Mouse (Mus musculus): Measurements from ENCODE around the gene Itih2.

Gene Itih2

DNA sequence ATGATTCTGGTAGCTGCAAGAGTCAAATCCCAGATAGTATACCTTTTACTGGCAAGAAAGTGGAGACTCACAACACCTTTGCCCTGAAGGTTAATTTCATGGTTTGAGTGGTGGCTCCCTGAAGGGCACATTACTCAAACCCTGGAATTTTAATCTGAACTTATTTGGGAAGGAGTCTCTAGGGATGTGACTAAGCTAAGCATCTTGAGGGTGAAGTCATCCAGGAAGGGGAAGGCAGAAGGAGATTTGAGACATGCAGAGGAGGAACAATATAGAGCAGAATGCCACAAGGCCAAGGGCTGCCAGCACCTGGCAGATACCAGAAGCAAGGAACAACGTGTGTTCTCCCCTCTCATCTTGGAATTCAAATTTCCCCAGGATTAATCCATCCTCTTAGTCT, 12.4 kb downstream of the Itih2 start:
- DNase-seq (ENCODE audit: low spot score in 2 of 2), result no peak

DNA sequence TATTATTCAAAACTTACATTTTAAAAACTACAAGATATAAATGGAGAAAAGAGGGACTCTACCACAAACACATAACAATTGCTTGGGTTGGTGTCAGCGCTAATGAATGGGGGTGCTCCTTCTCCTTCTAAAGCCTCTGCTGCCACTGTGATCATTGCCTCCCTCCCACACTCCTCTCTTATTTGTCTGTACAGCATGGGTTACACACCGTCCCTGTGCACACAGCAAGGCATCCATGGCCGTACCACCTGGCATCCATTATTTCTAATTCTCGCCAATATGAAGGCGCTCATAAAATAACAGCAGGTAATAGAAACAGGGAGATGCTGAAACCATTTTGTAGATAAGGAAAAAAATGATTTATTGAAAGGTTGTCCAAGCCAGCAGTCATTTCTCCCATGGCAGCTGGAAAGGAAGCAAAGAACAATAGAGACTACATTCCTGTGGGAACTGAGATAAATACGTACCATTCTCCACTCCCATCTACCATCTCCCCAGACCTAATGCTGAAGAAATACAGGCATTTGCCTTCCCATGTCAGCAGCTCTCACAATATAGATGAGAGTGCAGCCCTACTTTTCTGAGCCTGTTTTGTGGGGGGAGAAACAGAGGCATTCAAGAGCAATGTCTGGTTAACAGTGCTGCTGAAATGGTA, 22.5 kb downstream of the Itih2 start:
- DNase-seq (ENCODE audit: low spot score in 2 of 2), result no peak

DNA sequence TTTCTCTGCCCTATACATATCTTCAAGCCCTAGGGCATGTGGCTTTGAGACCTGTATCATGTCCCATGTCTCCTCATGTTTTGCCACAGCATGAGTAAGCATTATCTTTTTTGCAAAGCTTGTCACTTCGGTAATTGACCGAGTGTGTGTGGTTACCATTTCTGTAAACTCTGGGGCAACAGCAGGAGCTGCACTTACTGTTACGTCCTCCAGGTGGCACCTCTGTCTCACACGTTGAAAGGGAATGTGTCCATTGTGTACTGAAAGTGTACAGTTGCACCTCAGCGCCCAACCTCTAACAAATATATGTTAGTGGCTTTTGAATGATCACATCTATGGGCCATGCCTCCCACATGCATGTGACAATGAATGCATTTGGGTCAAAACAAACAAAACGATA, 30.0 kb downstream of the Itih2 start:
- DNase-seq (ENCODE audit: low spot score in 2 of 2), result peak in 1 of 2 experiments; percentile 57

DNA sequence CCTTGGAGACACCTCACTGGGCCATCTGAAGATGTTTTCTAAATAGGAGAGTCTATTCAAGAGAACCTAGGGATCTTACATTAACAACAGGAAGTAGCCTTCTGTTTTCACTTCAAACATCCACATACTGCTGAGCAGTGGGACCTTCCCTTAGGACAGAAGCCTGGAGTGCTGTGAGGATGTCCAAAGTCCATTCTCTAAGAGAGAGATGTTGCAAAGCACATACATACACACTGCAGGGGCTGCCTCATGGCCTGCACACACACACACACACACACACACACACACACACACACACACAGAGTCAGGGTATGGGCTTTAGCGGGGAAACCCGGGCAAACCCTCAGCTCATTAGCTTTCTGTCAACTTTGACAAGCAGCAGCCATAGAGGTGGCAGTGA, 30.7 kb downstream of the Itih2 start:
- DNase-seq (ENCODE audit: low spot score in 2 of 2), result no peak

DNA sequence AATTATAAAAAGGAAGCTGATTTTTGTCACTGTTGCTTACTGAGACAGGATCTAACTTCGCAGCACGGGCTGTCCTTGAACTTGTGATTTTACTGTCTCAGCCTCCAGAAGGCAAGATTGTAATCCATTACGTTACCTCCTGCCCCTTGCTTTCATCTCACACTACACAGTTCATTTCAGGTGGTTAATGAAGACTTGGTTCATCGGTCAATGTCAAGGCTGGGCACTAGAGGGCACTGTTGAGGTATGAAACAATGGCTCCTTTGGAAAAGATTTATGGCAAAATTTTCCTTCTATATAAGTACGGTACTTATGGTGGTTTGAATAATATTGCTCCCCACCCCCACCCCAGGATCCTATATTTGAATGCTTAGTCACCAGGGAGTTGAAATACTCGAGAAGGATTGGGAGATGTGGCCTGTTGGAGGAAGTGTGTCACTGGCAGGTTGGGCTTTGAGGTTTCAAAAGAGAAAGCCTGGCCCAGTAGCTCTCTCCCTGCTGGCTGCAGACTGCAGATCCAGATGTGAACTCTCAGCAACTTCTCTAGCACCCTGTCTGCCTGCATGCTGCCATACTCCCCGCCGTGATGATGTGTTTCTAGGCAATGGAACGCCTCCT, 32.5 kb downstream of the Itih2 start:
- DNase-seq (ENCODE audit: low spot score in 2 of 2), result peak in 1 of 2 experiments; percentile 62

DNA sequence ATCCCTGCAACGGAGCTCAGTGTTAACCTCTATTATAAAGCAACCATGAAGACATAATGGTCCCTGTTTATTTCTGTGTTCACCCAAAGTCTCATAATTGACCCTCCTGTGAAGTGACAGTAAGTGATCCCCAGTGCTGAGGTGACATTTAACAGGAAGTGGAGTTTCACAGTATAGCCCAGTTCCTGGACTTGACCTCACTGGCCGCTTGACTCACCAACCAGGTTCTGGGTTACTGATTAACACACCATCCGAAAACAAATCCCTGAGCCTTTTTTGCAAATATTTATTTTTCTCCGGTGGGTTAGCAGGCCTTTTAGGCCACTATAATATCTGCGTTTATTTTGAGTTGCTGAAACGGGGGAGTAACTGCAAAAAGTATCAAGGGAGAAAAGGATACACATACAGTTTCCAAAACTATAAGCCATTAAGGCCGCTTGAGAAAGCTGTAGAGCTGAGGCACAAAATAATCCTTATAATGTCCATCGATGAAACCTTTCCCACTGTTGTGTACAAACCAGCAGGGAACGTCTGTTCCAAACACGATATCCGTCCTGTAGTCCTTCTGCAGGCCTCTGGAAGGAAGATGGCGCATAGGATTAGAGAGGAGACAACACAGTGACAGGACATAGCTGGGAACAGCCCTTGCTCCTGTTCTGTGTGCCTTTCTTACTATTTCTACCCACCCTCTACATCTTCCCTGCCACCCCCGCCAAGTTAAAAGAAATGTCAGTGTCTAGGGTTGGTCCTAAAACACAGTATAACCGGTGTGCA, 36.7 kb downstream of the Itih2 start:
- DNase-seq (ENCODE audit: low spot score in 2 of 2), result no peak

DNA sequence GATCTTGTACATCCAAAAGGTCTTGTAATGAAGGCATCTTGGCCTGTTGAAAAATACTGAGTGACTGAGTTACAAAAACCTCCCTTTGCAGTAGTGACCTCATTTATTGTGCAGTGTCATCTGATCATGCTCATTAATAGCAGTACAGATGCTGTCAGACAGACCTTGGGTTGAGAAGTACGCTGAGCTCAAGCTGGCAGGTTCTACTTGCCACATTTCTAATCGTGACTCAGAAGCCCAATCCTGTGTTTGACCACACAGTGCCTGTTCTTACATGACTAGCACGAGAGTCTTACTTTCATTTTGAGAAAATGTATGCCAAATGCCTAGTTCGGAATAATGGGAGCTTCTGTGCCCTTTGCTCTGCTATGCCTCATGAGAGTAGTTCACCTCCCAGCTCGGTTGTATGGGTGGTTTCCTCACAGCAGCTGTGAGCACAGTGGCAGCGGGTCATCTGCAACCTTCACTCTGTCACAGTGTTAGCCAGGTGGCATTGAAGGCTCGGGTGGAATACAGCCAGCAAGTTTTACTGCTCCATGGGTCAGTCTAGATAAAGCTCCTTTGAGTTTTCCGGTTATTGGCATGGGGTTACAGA, 43.8 kb downstream of the Itih2 start:
- DNase-seq (ENCODE audit: low spot score in 2 of 2), result no peak

DNA sequence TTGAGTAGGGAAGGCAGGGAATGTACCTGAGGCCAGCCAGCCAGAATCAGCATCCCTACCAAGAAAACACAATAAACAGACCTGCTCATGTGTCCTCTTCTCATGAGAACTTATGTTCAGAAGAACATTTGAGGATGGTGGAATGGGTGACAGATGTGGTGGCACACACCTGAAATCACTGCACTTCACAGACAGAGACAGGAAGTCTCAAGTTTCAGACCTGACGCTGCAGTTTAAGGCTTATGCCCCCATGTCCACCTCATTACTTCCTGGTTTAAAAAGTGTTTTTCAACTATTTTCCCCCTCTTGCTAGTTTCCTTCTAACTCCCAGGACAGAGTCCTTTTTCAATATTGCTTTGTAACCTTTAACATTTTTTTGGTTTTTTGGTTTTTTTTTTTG, 48.5 kb downstream of the Itih2 start:
- no peak for DNase-seq (ENCODE audit: low spot score in 2 of 2)

DNA sequence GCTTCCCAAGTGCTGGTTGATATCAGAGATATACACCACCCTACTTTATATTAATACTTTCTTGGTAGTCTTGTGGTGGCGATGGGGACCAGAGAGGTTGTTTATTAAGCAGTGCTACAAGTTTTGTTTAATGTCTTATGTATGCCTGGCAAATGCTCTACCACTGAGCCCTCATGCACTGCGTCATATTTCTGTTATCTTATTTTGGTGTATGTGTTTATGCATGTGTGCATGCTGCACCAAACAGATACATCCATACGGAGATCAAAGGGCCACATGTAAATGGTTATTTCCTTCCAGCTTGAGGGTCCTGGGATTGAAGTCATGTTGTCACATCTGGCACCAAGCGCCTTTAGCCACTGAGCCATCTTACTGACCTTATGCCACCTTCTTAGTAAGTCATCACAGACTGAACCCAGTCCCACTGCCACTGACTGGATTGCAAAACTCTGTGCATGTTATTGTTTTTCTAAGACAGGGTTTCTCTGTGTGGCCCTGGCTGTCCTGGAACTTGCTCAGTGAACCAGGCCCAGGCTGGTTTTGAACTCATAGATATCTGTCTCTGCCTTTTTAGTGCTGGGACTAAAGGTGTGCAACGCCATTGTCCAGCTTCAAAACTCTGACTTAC, 49.6 kb downstream of the Itih2 start:
- DNase-seq (ENCODE audit: low spot score in 2 of 2), result no peak

DNA sequence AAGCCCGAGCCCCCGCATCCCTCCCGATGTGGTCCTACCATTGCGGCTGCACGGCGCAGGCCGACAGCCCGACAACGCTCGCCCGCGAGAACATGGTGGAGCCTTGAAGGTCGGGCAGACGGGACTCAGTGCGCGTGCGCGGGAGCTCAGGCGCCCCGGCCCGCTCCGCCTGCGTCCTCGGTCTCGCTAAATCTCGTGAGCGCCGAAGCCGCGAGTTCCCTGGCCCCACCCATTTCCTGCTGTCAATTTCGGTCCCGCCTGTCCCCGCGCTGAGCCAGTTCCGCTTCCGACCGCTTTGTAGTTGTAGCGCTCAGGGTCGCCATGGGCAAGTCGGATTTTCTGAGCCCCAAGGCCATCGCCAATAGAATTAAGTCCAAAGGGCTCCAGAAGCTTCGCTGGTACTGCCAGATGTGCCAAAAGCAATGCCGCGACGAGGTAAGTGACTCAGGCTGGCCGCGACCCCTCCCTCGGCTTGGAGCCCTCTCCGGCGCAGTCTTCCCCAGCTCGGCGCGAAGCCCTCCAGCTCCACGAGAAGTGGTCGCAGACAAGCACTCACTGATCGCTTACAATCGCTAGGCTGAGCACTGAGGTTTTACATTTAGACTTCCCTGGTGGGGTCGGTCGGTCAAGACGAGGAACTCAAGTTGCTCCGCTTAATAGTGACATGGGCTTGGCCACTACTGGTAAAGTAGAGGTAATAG, 50.7 kb downstream of the Itih2 start, which contains the start of the genes Atp5c1 and Kin:
Atp5c1 (minus strand) TSS at position 201 of the 701 bp plus-strand sequence.
Kin (plus strand) TSS at position 284 of the 701 bp plus-strand sequence.
- peak; percentile 91 to 98 for DNase-seq (ENCODE audit: low spot score in 2 of 2)

DNA sequence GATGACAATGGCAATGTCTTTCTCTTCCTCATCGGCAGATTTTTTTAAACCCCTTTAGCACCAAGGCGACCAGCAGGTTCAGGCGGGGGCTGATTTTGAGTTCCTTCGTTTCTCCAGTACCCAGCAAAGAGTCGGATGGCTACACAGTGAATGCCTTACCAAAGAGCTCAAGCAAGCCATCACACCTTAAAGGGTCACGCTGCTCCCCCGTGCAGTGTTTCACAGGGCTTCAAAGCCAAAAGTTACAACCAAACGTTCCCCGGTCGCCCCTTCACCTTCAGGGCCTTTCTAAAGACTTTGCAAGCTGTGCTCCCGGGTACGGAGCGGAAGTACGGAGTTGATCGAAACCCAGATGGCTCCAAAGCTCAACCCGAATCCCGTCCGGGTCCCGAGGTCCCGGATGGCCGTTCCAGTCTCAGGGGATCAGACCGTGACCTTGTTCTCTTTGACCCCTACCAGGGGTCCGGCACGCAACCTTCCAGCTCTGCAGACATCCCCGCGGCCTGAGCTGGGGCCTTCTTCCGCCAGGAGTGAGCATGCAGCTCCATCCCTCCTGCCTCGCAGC, 51.4 kb downstream of the Itih2 start:
- DNase-seq (ENCODE audit: low spot score in 2 of 2), result no peak

DNA sequence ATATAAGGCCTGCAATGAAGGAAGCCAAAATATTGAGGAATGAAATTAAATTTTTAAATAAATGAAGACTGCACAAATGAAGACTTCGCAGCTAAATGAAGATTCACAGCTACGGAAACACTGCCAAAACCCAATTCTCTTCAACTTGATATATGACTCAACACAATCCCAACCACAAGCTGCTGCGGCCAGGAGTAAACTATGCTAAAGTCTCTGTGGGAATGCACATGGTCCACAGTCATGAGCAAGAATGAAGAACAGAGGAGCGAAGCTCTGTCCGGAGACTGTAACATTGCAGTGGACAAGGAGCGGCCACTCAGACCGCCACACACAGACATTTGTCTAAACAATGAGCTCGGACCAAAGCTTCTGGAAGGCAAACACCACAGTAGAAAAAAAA, 54.5 kb downstream of the Itih2 start:
- DNase-seq (ENCODE audit: low spot score in 2 of 2), result no peak

DNA sequence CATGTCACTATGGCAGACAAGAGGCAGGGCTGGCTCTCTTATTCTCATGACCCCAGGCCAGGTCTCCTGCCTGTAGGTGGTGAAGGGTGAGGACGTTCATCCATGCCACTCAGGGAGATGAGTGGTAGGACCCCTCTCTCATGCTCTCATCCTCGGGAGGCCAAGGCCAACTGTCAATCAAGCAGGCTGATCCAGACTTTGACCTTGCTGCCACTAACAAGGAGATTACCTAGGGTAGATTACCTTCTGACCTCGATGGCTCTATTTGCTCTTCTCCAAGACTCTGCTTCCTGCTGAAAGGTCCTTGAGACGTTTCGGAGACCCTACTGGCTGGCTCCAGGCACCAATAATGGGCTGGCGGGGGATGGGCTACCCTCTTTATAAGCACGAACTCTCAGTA, 56.7 kb downstream of the Itih2 start:
- DNase-seq (ENCODE audit: low spot score in 2 of 2), result no peak

DNA sequence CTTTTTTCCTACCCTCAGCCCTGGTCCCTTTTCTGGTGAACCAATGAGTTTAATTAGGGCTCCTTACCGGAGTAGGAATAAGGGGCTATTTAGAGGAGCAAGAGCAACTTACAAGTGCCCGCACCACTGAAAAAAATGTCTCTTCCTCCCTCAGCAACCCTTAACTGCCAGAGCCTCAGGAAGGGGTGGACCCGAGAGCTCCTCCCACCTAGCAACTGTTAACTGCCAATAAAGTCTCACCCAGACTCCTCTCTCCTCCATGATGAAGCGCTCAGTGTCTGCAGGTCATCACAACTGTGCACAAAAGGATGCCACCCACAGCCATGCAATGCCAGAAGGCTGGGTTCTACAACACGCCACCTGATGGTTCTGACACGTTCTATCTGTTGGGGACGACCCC, 59.4 kb downstream of the Itih2 start:
- DNase-seq (ENCODE audit: low spot score in 2 of 2), result no peak

DNA sequence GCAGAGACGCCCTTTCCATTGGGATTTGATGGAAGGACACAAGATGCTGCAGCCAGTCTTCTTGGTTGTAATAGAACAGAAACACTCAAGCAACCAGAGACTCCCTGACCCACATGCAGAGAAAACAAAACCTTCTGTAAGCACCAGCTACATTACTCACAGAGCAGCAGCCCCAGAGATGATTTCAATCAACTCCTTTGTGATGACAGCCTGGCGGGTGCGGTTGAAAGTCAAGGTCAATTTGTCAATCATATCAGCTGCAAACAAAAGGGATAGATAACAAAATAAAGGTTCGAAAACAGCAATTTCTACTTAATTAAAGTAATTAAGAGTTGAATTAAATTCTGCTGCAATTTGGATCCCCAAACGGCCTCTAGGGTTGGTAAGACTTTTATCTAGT, 72.4 kb downstream of the Itih2 start:
- no peak for DNase-seq (ENCODE audit: low spot score in 2 of 2)

DNA sequence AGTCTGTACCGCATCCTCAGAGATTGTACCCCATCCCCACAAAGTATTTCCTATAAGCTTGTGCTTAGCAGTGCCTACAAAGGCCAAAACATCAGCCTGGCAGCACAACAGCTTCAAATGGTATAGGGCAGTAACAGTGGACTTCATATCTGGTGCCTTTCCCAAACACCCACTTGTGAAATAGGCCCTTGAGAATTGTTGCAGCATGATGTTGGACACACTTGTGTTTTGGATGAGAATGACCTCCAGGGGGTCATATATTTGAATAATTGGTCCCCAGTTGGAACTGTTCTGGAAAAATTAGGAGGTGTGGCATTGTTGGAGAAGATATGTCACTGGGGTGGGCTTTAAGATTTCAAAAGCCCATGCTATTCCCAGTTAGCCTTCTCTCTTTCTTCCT, 79.2 kb downstream of the Itih2 start:
- DNase-seq (ENCODE audit: low spot score in 2 of 2), result no peak

DNA sequence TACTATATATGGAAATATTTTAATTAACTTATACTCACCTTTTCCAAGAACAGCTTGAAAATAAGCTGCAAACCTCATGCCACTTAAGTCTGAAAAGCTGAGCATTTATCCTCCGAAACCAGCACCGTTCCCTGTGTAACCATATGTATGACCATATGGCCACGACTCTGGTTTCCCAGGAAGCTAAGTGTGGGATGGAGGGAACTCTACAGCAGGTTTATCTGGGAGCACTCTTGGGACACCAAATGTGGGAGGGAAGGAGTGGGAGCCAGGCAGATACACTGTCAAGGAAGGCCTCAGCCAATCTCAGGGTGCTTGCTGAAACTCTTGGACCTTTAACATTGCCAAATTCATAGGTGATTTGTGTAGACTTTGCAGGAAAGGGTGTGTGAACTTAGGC, 80.3 kb downstream of the Itih2 start:
- DNase-seq (ENCODE audit: low spot score in 2 of 2), result no peak

DNA sequence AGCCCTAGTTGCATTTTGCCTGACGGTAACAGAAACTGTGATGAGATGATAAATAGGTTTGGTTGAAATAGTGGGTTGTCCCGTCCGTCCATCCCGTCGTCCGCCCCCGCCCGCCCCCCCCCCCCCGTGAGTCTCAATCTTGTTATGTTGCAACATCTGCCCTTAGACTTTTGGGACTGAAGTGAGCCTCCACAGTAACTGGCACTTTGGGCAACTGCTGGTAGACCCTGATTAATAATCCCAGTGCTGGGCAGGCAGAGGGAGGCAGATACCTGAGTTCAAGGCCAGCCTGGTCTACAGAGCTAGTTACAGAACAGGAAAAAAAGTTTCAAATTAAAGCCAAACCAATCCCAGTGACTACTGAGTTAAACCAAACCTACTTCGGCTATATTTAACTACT, 81.7 kb downstream of the Itih2 start:
- DNase-seq (ENCODE audit: low spot score in 2 of 2), result no peak

DNA sequence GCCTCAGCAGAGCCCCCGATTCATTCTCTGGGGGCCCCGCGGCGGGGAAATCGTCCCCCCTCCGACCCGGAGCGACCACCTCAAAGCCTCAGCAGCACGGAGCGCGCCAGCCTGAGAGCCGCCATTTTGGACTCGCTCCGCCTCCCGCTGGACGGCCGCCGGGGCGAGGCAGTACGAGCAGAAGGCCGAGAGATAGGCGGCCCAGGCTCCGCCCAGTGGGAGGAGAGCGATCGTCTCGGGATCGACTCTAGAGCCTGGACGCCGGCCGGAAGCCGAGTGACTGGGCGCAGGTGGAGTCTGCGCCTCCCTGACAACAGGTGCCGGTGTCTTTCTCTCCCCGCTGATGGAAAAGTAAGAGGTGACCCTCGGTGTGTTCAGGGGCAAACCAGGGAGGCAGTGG, 82.7 kb downstream of the Itih2 start, which contains the start of gene Taf3:
Taf3 (minus strand) TSS at position 136 of the 400 bp plus-strand sequence.
- DNase-seq (ENCODE audit: low spot score in 2 of 2), result peak; percentile 89 to 95

DNA sequence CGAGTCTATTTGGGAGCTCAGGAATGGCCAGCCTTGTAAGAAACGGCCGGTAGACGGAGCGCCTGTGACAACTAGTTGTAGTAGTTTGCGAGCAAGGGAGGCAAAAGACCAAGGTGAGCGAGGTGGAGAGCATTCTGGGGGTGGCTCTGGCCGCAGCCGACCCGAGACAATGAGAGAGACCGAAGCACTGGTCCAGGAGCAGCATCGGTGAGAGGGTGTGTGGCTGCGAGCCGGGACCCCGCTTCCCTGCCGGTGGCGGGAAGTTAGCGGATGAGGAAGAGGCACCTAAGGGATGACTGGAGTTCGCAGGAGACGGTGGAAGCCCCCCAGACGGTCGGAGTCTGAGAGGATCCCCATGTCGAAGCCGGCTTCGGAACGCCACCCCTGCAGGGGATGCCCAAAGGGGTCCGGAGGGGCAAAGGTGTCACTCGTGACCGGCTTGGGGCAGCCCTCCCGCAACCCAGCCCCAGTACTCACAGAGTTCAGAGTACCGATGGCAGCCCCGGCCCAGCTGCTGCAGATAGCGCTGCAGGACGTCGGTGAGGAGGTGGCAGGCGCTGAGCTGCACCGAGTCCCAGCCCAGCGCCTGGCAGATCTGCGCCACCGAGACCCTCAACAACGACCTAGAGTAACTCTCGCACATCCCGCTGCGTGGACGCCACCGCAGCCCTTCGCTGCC, 83.3 kb downstream of the Itih2 start:
- DNase-seq (ENCODE audit: low spot score in 2 of 2), result peak; percentile 48 to 58

Data from spleen, postnatal 10 days (tissue).